In the genomic region with DNA sequence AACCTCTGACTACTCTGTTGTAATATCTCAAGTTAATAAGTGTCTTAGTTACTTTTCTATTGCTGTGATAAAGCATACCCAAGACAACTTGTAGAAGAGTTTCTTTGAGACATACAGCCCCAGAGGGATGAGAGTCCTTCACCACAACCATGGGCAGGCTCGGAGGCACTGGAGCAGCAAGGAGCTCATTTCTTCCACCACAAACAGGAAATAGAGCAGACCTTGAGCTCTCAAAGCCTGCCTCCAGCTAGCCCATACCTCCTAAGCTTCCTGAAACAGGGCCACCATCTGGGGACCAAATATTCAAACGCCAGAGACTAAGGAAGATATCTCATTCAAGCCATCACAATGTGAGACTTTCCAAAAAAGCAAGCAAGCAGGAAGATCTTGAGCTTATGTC, we compare ENCODE assay signal across 20 mouse cellular contexts.
A peak's percentile ranks its signal among the peaks of the same experiment; 100 is the strongest.
DNase-seq lines count a peak whose midpoint lies in the region; ATAC-seq and TF ChIP-seq lines count a peak whose summit lies in the region.
"Had no signal": no experiment of that assay in that cellular context is flagged by ENCODE, and none has a peak within 500 bp of the region (broad histone marks: within the 10 kb centered on the region; RNA-seq: fewer than 3 reads in every experiment).

No protein-coding gene starts in this region.

- in situ Hi-C loops in CH12.LX (cut with MboI; ENCODE audit: low pct_ligation_motif_present, low pct_unique_long_range_greater_than_20kb, low sequenced_read_pairs), result no loop called here

- no peak for ATAC-seq in limb, embryonic 12.5 days (ENCODE audit: insufficient number of reproducible peaks, insufficient read depth, low FRiP score, low TSS enrichment, low read depth)
- no peak for ATAC-seq in forebrain, embryonic 15.5 days (replicated peaks)
- ATAC-seq: CD4-positive, CD25-positive, alpha-beta regulatory T cell, adult 4 months; forebrain, embryonic 13.5 days; forebrain, embryonic 16.5 days had no signal

- DNase-seq in 416B (ENCODE audit: low read depth) (peak; percentile 72), CH12.LX (ENCODE audit: extremely low read depth) (peak; percentile 48)
- DNase-seq in limb, embryonic 10.5 days (ENCODE audit: low spot score), result peak; percentile 24
- no peak for DNase-seq in kidney, postnatal 14 days
- DNase-seq in embryo, embryonic 11 days, result no peak
- DNase-seq: adrenal gland, adult 2 months; adrenal gland, postnatal 10 days; adrenal gland, postnatal 25 days; cerebellum, adult 11 months; cerebellum, adult 18-20 months; cerebellum, adult 9-10 months; cerebellum, postnatal 10 days; cerebellum, postnatal 25 days had no signal

- H3K36me3 ChIP-seq in CH12.LX (replicated peaks in 1 of 2; ENCODE audit: control insufficient read depth in 1 of 2, insufficient read depth in 1 of 2, low read length in 1 of 2), result no peaks in the 10 kb centered on the region
- no peaks in the 10 kb centered on the region for H3K36me3 ChIP-seq in limb, embryonic 10.5 days
- H3K36me3 ChIP-seq in limb, embryonic 12.5 days, result no peaks in the 10 kb centered on the region
- H3K36me3 ChIP-seq in forebrain, embryonic 15.5 days, result no peaks in the 10 kb centered on the region
- H3K36me3 ChIP-seq: embryonic facial prominence, embryonic 10.5 days; embryonic facial prominence, embryonic 12.5 days had no signal

- TF ChIP-seq RAD21 in CH12.LX (IDR thresholded peaks at IDR 0.05; ENCODE audit: low read depth, low read length), result no peak

- H3K9me3 ChIP-seq in CH12.LX (replicated peaks; ENCODE audit: low read length), result no peaks in the 10 kb centered on the region
- H3K9me3 ChIP-seq in limb, embryonic 10.5 days (replicated peaks), result no peaks in the 10 kb centered on the region
- H3K9me3 ChIP-seq in limb, embryonic 12.5 days, result 0 out of 2 replicates have a peak, but pooled peaks cover 5% of the 10 kb centered on the region
- H3K9me3 ChIP-seq in forebrain, embryonic 15.5 days, result 0 out of 2 replicates have a peak, but pooled peaks cover 5% of the 10 kb centered on the region

- no peak for TF ChIP-seq EP300 in CH12.LX (IDR thresholded peaks at IDR 0.05; ENCODE audit: low read length)

- no peak for TF ChIP-seq POLR2A in CH12.LX (IDR thresholded peaks at IDR 0.05; ENCODE audit: low read depth, low read length)

- H3K4me1 ChIP-seq in CH12.LX (ENCODE audit: control insufficient read depth in 1 of 2, insufficient read depth in 2 of 2), result peaks cover 0 to 10% of the 10 kb centered on the region in 2 experiments; a peak in 2 of 4 replicates
- H3K4me1 ChIP-seq in limb, embryonic 10.5 days, result peaks cover 51% of the 10 kb centered on the region
- peaks cover 45% of the 10 kb centered on the region for H3K4me1 ChIP-seq in limb, embryonic 12.5 days (replicated peaks)
- H3K4me1 ChIP-seq in forebrain, embryonic 15.5 days, result no peaks in the 10 kb centered on the region

- H3K27me3 ChIP-seq in CH12.LX (replicated peaks), result no peaks in the 10 kb centered on the region
- H3K27me3 ChIP-seq in limb, embryonic 10.5 days (ENCODE audit: low read depth, poor library complexity, severe bottlenecking), result no peaks in the 10 kb centered on the region
- no peaks in the 10 kb centered on the region for H3K27me3 ChIP-seq in limb, embryonic 12.5 days
- no peaks in the 10 kb centered on the region for H3K27me3 ChIP-seq in forebrain, embryonic 15.5 days
- H3K27me3 ChIP-seq: embryonic facial prominence, embryonic 12.5 days; forebrain, embryonic 13.5 days had no signal

- no peaks in the 10 kb centered on the region for H3K79me2 ChIP-seq in CH12.LX (replicated peaks; ENCODE audit: control insufficient read depth, extremely low read depth, insufficient read depth, poor library complexity, severe bottlenecking)

- no peak overlapping the region for H3K9ac ChIP-seq in CH12.LX (ENCODE audit: insufficient read depth, low read depth)
- H3K9ac ChIP-seq in limb, embryonic 12.5 days (replicated peaks), result no peak overlapping the region
- no peak overlapping the region for H3K9ac ChIP-seq in forebrain, embryonic 15.5 days (replicated peaks)
- H3K9ac ChIP-seq: embryonic facial prominence, embryonic 12.5 days; forebrain, embryonic 13.5 days had no signal

- no peak for TF ChIP-seq CTCF in CH12.LX (conservative IDR thresholded peaks at IDR 0.05 in 1 of 2, IDR thresholded peaks at IDR 0.05 in 1 of 2; ENCODE audit: low read depth in 2 of 2, low read length in 2 of 2)

- 81% methylated on average over 2 of the region's 2 CpGs for WGBS in limb, embryonic 10.5 days
- WGBS in limb, embryonic 12.5 days, result 64% methylated on average over 2 of the region's 2 CpGs
- 89% methylated on average over 2 of the region's 2 CpGs for WGBS in forebrain, embryonic 15.5 days

- no peak overlapping the region for H3K4me3 ChIP-seq in CH12.LX (replicated peaks in 1 of 3; ENCODE audit: low read depth in 2 of 3, low read length in 2 of 3, poor library complexity in 1 of 3)
- H3K4me3 ChIP-seq in limb, embryonic 10.5 days, result no peak overlapping the region
- H3K4me3 ChIP-seq in limb, embryonic 12.5 days (replicated peaks), result no peak overlapping the region
- no peak overlapping the region for H3K4me3 ChIP-seq in forebrain, embryonic 15.5 days
- H3K4me3 ChIP-seq: embryonic facial prominence, embryonic 10.5 days; embryonic facial prominence, embryonic 12.5 days; forebrain, embryonic 13.5 days had no signal

- H3K4me2 ChIP-seq in CH12.LX (ENCODE audit: insufficient read depth, low read depth, poor library complexity, severe bottlenecking), result no peak overlapping the region
- no peak overlapping the region for H3K4me2 ChIP-seq in limb, embryonic 12.5 days
- H3K4me2 ChIP-seq in forebrain, embryonic 15.5 days (replicated peaks), result no peak overlapping the region
- H3K4me2 ChIP-seq: embryonic facial prominence, embryonic 12.5 days; forebrain, embryonic 13.5 days had no signal

- dilution Hi-C loops in CH12.LX (cut with MboI; ENCODE audit: extremely low pct_ligation_motif_present, extremely low pct_unique_long_range_greater_than_20kb, low sequenced_read_pairs), result no loop called here

- H3K27ac ChIP-seq in CH12.LX (ENCODE audit: insufficient read depth, low read depth), result no peak overlapping the region
- H3K27ac ChIP-seq in limb, embryonic 10.5 days, result peak overlapping the region; percentile 77
- 0 out of 2 replicates have a peak overlapping the region, but pooled peaks have one; percentile 50 for H3K27ac ChIP-seq in limb, embryonic 12.5 days
- no peak overlapping the region for H3K27ac ChIP-seq in forebrain, embryonic 15.5 days (replicated peaks)
- H3K27ac ChIP-seq: embryonic facial prominence, embryonic 10.5 days; embryonic facial prominence, embryonic 12.5 days; forebrain, embryonic 13.5 days had no signal

TF ChIP-seq in CH12.LX, 34 proteins besides CTCF, POLR2A, EP300 and RAD21:
- TF ChIP-seq KAT2A (IDR thresholded peaks at IDR 0.05; ENCODE audit: insufficient replicate concordance, low read length), result no peak
- TF ChIP-seq MEF2A (IDR thresholded peaks at IDR 0.05; ENCODE audit: borderline replicate concordance, low read depth, low read length), result no peak

Comparison
In these comparisons a context has a peak if more than half of its experiments do, and no peak if none do; other contexts are left out.
1. DNase-seq: peak in 416B (single experiment), CH12.LX (single experiment) and limb, embryonic 10.5 days (single experiment); none in kidney, postnatal 14 days (single experiment) and embryo, embryonic 11 days (single experiment).
2. H3K27ac ChIP-seq: peak in limb, embryonic 10.5 days (single experiment) and limb, embryonic 12.5 days (single experiment); none in CH12.LX (single experiment) and forebrain, embryonic 15.5 days (single experiment).